Mouse (Mus musculus): ENCODE results near the gene Szrd1.
A peak's percentile ranks its signal among the peaks of the same experiment; 100 is the strongest.

Szrd1 gene

DNA sequence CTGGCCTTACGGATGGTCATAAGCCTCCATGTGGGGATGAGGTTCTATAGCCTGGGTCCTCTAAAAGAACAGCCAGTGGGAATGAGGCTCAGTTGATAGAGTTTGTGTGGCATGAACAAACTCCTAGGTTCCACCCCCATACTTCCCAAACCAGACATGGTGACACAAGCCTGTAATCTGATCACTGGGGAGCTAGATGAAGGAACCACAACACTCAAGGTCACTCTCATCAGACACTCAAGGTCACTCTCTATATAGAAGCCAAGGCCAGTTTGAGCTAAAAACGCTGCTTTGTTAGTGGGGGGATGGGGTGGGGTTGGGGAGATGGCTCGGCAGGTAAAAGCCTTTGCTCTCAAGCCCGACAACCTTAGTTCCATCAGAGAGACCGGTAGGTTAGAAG is 39.6 kb downstream of the Szrd1 start:
- Histone ChIP-seq H3K27me3 (ENCODE audit: insufficient read depth, low read length) (no peaks in the 10 kb centered on the region; the same call in 1 of the 2 replicates), H3K4me1 (replicated peaks; ENCODE audit: low read depth, low read length) (peaks cover 64% of the 10 kb centered on the region), H3K36me3 (ENCODE audit: insufficient read depth, low read length) (no peaks in the 10 kb centered on the region), H3K9me3 (ENCODE audit: low read length) (no peaks in the 10 kb centered on the region), H3K4me3 (replicated peaks; ENCODE audit: low read length) (no peak overlapping the region)
- TF ChIP-seq CTCF (conservative IDR thresholded peaks at IDR 0.05; ENCODE audit: low read length) (no peak), POU5F1 (IDR thresholded peaks at IDR 0.05; ENCODE audit: borderline replicate concordance, low read length) (no peak), NANOG (IDR thresholded peaks at IDR 0.05; ENCODE audit: borderline replicate concordance, low read length) (no peak)

DNA sequence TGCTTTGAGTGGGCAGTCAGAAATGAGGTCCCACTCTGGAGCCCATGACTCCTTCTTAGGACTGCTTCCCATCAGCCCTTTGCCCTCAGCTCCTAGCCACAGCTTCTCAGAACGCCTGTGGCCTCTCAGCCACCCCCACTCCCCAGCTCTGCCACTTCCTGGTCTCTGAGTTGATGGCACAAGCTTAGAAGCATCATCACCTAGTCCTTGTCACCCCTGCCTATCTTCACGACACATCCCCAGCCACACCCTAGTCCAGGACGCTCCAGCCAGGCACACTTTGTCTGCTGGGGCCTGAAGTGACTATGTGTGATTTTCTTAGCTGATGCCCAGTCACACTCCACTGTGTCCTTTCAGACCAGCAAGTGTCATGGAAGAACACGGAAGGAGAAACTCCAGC is 40.6 kb downstream of the Szrd1 start:
- TF ChIP-seq CTCF (conservative IDR thresholded peaks at IDR 0.05; ENCODE audit: low read length) (no peak), NANOG (IDR thresholded peaks at IDR 0.05; ENCODE audit: borderline replicate concordance, low read length) (no peak), POU5F1 (IDR thresholded peaks at IDR 0.05; ENCODE audit: borderline replicate concordance, low read length) (no peak)
- peaks cover 72% of the 10 kb centered on the region for H3K4me1 ChIP-seq (replicated peaks; ENCODE audit: low read depth, low read length)
- no peaks in the 10 kb centered on the region; the same call in 1 of the 2 replicates for H3K27me3 ChIP-seq (ENCODE audit: insufficient read depth, low read length)
- H3K4me3 ChIP-seq (replicated peaks; ENCODE audit: low read length), result no peak overlapping the region
- H3K9me3 ChIP-seq (ENCODE audit: low read length), result no peaks in the 10 kb centered on the region
- no peaks in the 10 kb centered on the region for H3K36me3 ChIP-seq (ENCODE audit: insufficient read depth, low read length)

DNA sequence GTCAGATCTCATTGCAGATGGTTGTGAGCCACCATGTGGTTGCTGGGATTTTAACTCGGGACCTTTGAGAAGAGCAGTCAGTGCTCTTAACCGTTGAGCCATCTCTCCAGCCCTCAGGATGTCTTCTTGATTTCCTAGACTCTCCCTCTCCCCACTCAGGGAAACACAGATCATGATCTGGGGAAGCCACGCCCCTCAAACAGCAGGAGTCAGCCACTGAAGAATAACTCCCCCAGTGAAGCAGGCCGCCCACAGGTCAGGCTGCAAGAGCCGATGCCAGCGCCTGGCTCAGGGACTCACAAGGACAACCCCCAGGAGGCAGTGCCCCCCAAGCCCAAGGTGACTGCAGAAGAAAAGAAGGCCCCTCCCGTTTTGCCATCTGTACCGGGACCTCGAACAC is 42.9 kb downstream of the Szrd1 start:
- H3K36me3 ChIP-seq (ENCODE audit: insufficient read depth, low read length), result no peaks in the 10 kb centered on the region
- no peaks in the 10 kb centered on the region; the same call in 1 of the 2 replicates for H3K27me3 ChIP-seq (ENCODE audit: insufficient read depth, low read length)
- H3K9me3 ChIP-seq (ENCODE audit: low read length), result no peaks in the 10 kb centered on the region
- no peak for TF ChIP-seq POU5F1 (IDR thresholded peaks at IDR 0.05; ENCODE audit: borderline replicate concordance, low read length)
- TF ChIP-seq NANOG (IDR thresholded peaks at IDR 0.05; ENCODE audit: borderline replicate concordance, low read length), result no peak
- TF ChIP-seq CTCF (conservative IDR thresholded peaks at IDR 0.05; ENCODE audit: low read length), result no peak
- no peak overlapping the region for H3K4me3 ChIP-seq (replicated peaks; ENCODE audit: low read length)
- H3K4me1 ChIP-seq (replicated peaks; ENCODE audit: low read depth, low read length), result peaks cover 68% of the 10 kb centered on the region

DNA sequence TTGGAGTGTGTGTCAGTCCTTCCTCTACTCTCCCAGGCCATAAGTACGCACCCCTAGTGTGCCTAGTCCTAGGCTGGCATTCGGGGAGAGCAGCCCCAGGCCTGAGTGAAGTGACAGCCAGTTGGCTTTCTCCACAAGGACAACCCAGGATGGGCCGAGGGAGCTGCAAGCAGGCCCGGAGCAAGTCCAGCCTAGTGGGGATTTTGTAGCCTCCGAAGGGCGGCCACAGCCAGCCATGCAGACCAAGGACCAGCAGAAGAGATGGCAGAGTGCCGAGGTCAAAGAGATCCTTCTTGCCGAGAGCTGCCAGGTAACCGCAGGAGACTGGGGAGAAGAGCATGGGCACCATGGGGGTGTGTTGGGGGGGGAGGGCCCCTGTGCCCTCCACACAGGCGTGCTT is 44.6 kb downstream of the Szrd1 start:
- no peaks in the 10 kb centered on the region for H3K36me3 ChIP-seq (ENCODE audit: insufficient read depth, low read length)
- H3K27me3 ChIP-seq (ENCODE audit: insufficient read depth, low read length), result no peaks in the 10 kb centered on the region; the same call in 1 of the 2 replicates
- peaks cover 64% of the 10 kb centered on the region for H3K4me1 ChIP-seq (replicated peaks; ENCODE audit: low read depth, low read length)
- H3K4me3 ChIP-seq (replicated peaks; ENCODE audit: low read length), result peak overlapping the region; percentile 58
- H3K9me3 ChIP-seq (ENCODE audit: low read length), result no peaks in the 10 kb centered on the region
- TF ChIP-seq POU5F1 (IDR thresholded peaks at IDR 0.05; ENCODE audit: borderline replicate concordance, low read length) (no peak), CTCF (conservative IDR thresholded peaks at IDR 0.05; ENCODE audit: low read length) (no peak), NANOG (IDR thresholded peaks at IDR 0.05; ENCODE audit: borderline replicate concordance, low read length) (no peak)

DNA sequence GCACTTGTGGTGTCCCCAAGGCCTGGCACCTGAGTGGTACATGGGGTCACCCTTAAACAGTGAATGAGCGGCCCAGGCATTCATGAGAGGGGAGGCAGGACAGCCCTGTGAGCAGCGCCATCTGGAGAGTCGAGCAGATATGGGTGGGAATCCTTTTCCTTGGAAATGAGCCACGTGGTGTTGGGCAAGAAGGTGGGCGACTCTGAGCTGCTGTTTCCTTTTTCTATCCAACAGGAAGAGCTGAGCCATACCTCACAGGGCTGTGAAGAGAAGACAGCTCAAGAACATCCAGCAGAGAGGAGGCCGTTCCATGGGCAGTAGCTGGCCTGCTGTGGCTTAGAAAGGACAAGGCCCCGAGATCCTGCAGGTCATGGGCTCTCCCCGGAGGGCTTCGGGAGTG is 50.9 kb downstream of the Szrd1 start:
- peaks cover 29% of the 10 kb centered on the region for H3K4me1 ChIP-seq (replicated peaks; ENCODE audit: low read depth, low read length)

DNA sequence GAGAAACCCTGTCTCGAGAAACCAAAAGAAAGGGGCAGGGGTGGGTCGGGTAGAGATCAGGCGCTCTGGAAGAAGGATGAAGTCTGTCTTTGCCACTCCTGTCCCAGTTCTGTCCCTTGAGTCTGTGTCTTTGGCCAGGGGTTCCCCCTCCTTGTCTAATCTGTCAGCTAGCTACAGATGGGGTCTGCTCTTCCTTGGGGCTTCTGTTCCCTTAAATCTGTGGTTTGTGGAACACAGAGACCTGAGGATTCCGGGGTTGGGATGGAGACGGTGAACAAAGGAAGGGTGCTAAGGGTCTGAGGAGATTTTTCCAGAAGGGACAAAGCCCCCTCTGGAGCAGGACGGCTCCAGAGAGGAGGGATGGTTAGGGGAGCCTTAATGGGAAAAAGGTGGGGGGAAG is 51.5 kb downstream of the Szrd1 start, which contains the start of gene Spata21:
TSS of gene Spata21 (plus strand) at position 301 of the 400 bp plus-strand sequence.
- no peak for TF ChIP-seq CTCF (conservative IDR thresholded peaks at IDR 0.05; ENCODE audit: low read length)
- no peak for TF ChIP-seq POU5F1 (IDR thresholded peaks at IDR 0.05; ENCODE audit: borderline replicate concordance, low read length)
- no peak for TF ChIP-seq NANOG (IDR thresholded peaks at IDR 0.05; ENCODE audit: borderline replicate concordance, low read length)
- Histone ChIP-seq H3K4me3 (replicated peaks; ENCODE audit: low read length) (no peak within 1 kb of the TSS), H3K36me3 (ENCODE audit: insufficient read depth, low read length) (no peaks in the 10 kb centered on the region), H3K27me3 (ENCODE audit: insufficient read depth, low read length) (peaks cover 3% of the 10 kb centered on the region; the same call in 1 of the 2 replicates), H3K9me3 (ENCODE audit: low read length) (no peaks in the 10 kb centered on the region), H3K4me1 (replicated peaks; ENCODE audit: low read depth, low read length) (peaks cover 24% of the 10 kb centered on the region)

More for the DNA sequence above, 50.9 kb downstream of the Szrd1 start:
- no peak overlapping the region for H3K4me3 ChIP-seq (replicated peaks; ENCODE audit: low read length)
- H3K36me3 ChIP-seq (ENCODE audit: insufficient read depth, low read length), result no peaks in the 10 kb centered on the region
- no peak for TF ChIP-seq NANOG (IDR thresholded peaks at IDR 0.05; ENCODE audit: borderline replicate concordance, low read length)
- TF ChIP-seq CTCF (conservative IDR thresholded peaks at IDR 0.05; ENCODE audit: low read length), result no peak
- no peak for TF ChIP-seq POU5F1 (IDR thresholded peaks at IDR 0.05; ENCODE audit: borderline replicate concordance, low read length)
- peaks cover 3% of the 10 kb centered on the region; the same call in 1 of the 2 replicates for H3K27me3 ChIP-seq (ENCODE audit: insufficient read depth, low read length)
- no peaks in the 10 kb centered on the region for H3K9me3 ChIP-seq (ENCODE audit: low read length)

DNA sequence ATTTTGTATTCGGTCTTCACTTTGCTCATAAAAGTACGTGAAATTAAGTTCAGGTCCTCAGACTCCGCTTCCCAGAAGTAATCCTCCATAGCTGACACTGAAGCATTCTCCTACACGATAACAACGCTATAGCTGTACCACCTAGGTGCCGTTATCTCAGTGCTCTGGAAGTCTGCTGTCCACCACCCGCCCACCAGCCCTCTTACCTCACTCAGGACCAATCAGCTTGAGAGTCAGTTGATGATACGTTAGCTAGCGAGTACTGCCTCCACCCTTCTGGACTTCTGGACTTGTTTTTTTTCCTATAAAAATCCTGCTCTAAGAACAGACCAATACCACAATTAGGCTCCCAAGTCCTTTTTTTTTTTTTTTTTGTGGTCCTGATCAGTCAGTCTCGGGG is 52.7 kb downstream of the Szrd1 start:
- Histone ChIP-seq H3K4me3 (replicated peaks; ENCODE audit: low read length) (no peak overlapping the region), H3K4me1 (replicated peaks; ENCODE audit: low read depth, low read length) (peaks cover 24% of the 10 kb centered on the region), H3K27me3 (ENCODE audit: insufficient read depth, low read length) (peaks cover 3% of the 10 kb centered on the region; the same call in 1 of the 2 replicates), H3K9me3 (ENCODE audit: low read length) (no peaks in the 10 kb centered on the region), H3K36me3 (ENCODE audit: insufficient read depth, low read length) (no peaks in the 10 kb centered on the region)
- TF ChIP-seq POU5F1 (IDR thresholded peaks at IDR 0.05; ENCODE audit: borderline replicate concordance, low read length), result no peak
- TF ChIP-seq NANOG (IDR thresholded peaks at IDR 0.05; ENCODE audit: borderline replicate concordance, low read length), result no peak
- TF ChIP-seq CTCF (conservative IDR thresholded peaks at IDR 0.05; ENCODE audit: low read length), result no peak

DNA sequence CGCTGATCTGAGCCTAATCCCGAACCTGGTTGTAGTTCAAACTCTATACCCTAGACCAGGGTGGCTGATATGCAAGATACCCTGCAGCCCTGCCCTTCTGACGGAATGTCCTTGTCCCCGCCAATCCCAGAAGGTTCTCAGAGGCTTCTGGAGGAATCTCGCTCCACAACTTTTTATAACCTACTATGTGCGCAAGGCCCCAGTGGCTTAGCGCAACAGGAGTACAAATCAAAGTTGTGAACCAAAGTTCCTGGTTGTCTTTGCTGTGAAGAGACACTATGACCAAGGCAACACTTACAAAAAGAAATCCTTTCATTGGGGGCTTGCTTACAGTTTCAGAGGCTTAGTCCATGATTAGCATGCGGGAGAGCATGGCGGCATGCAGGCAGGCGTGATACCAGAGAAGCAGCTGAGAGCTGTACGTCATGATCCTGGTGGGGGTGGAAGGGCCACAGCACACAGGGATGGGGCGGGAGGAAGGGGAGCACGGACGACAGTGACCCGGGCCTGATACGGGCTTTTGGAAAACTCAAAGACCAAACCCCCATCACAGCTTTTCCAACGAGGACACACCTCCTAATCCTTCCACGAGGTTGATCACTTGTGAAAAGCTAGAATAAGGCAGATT is 61.0 kb downstream of the Szrd1 start:
- H3K4me1 ChIP-seq (replicated peaks; ENCODE audit: low read depth, low read length), result peaks cover 34% of the 10 kb centered on the region
- H3K36me3 ChIP-seq (ENCODE audit: insufficient read depth, low read length), result peaks cover 23% of the 10 kb centered on the region
- no peaks in the 10 kb centered on the region for H3K27me3 ChIP-seq (ENCODE audit: insufficient read depth, low read length)
- TF ChIP-seq NANOG (IDR thresholded peaks at IDR 0.05; ENCODE audit: borderline replicate concordance, low read length) (no peak), CTCF (conservative IDR thresholded peaks at IDR 0.05; ENCODE audit: low read length) (no peak), POU5F1 (IDR thresholded peaks at IDR 0.05; ENCODE audit: borderline replicate concordance, low read length) (no peak)
- no peaks in the 10 kb centered on the region for H3K9me3 ChIP-seq (ENCODE audit: low read length)
- H3K4me3 ChIP-seq (replicated peaks; ENCODE audit: low read length), result peak overlapping the region; percentile 100

All from E14TG2a.4 (cell line).